Mouse (Mus musculus): Measurements from ENCODE around the gene Ccne1. TPM values are rescaled to one million over a fixed set of nuclear protein-coding genes. Genes with fewer than 3 reads are reported as not detected.

Ccne1 gene
- total RNA-seq, 1 experiment: 194 TPM

DNA sequence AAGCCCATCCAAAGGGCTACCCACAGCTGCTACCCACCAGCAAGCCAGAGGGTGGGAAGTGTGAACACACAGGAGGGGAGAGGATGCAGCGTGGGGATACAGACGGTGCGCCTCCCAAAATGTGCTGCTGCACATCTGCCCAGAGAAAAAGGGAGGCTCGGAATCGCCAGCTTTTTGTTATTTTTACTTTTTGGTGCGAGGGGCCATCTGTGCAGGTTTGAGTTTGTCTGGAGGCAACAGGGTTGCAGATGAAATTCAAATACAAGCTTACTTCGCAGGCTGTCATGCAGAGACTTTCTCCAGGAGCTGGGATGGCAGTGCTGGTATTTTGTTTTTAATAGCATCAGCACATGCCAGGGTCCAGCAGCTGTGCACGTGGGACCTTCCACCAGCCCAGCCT lies 19.5 kb downstream of the Ccne1 start:
- H3K27ac ChIP-seq (ENCODE audit: insufficient read depth, low read depth, low read length, poor library complexity, severe bottlenecking): no peak overlapping the region

DNA sequence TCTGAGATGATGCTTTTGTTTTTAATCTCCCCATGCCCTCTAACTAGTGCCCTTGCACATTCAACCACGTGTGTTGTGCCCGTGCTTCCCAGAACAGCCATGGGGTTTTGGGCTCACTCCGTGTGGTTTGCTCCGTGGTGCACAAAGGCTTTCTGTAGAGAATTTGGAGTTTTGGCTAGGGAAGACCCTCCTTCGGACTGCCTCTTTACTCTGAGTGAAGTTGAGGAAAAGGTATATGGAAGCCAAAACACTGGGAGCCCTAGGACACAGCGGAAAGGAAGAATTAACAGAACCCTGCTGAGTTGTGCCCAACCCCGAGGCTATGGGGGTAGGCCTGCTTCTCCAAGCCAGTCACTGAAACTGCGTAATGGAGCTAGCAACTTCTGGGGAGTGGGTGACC lies 20.9 kb downstream of the Ccne1 start:
- Histone ChIP-seq H3K4me3 (ENCODE audit: insufficient read depth in 1 of 2, low read depth in 1 of 2, low read length in 2 of 2, poor library complexity in 1 of 2, severe bottlenecking in 1 of 2) (peak overlapping the region in 1 of 2 experiments; percentile 72; a peak in 1 of 4 replicates), H3K9ac (ENCODE audit: insufficient read depth, low read depth, low read length, poor library complexity, severe bottlenecking) (no peak overlapping the region; the same call in 1 of the 2 replicates), H3K27ac (ENCODE audit: insufficient read depth, low read depth, low read length, poor library complexity, severe bottlenecking) (peak overlapping the region; percentile 19; the same call in 1 of the 2 replicates), H3K9me3 (ENCODE audit: control insufficient read depth, insufficient read depth, low read depth, low read length) (no peaks in the 10 kb centered on the region), H3K36me3 (ENCODE audit: control insufficient read depth, insufficient read depth, low read length, poor library complexity, severe bottlenecking) (no peaks in the 10 kb centered on the region), H3K4me1 (ENCODE audit: control insufficient read depth in 2 of 2, insufficient read depth in 2 of 2, low read length in 2 of 2, poor library complexity in 1 of 2) (peaks cover 0 to 16% of the 10 kb centered on the region in 2 experiments; a peak in 3 of 4 replicates)
- DNase-seq (ENCODE audit: low read depth, low spot score): no peak
- TF ChIP-seq CHD2 (IDR thresholded peaks at IDR 0.05; ENCODE audit: low read depth, low read length) (no peak), ZNF384 (IDR thresholded peaks at IDR 0.05; ENCODE audit: low read depth, low read length) (no peak), HCFC1 (IDR thresholded peaks at IDR 0.05; ENCODE audit: borderline replicate concordance, insufficient read depth, low read length) (no peak), MAFK (IDR thresholded peaks at IDR 0.05; ENCODE audit: insufficient read depth, low read depth, low read length) (no peak), ZC3H11A (IDR thresholded peaks at IDR 0.05; ENCODE audit: borderline replicate concordance, low read depth, low read length) (no peak)
- in situ Hi-C loops (cut with MboI; ENCODE audit: low sequenced_read_pairs in 2 of 2, unreplicated experiment in 2 of 2): no loop called here

More for the DNA sequence above, 19.5 kb downstream of the Ccne1 start:
- in situ Hi-C loops (cut with MboI; ENCODE audit: low sequenced_read_pairs in 2 of 2, unreplicated experiment in 2 of 2): no loop called here
- Histone ChIP-seq H3K9ac (ENCODE audit: insufficient read depth, low read depth, low read length, poor library complexity, severe bottlenecking) (no peak overlapping the region), H3K4me3 (ENCODE audit: insufficient read depth in 1 of 2, low read depth in 1 of 2, low read length in 2 of 2, poor library complexity in 1 of 2, severe bottlenecking in 1 of 2) (no peak overlapping the region), H3K9me3 (ENCODE audit: control insufficient read depth, insufficient read depth, low read depth, low read length) (no peaks in the 10 kb centered on the region), H3K4me1 (ENCODE audit: control insufficient read depth in 2 of 2, insufficient read depth in 2 of 2, low read length in 2 of 2, poor library complexity in 1 of 2) (peaks cover 0 to 16% of the 10 kb centered on the region in 2 experiments; a peak in 3 of 4 replicates), H3K36me3 (ENCODE audit: control insufficient read depth, insufficient read depth, low read length, poor library complexity, severe bottlenecking) (no peaks in the 10 kb centered on the region)
- DNase-seq (ENCODE audit: low read depth, low spot score): no peak
- TF ChIP-seq HCFC1 (IDR thresholded peaks at IDR 0.05; ENCODE audit: borderline replicate concordance, insufficient read depth, low read length): no peak

DNA sequence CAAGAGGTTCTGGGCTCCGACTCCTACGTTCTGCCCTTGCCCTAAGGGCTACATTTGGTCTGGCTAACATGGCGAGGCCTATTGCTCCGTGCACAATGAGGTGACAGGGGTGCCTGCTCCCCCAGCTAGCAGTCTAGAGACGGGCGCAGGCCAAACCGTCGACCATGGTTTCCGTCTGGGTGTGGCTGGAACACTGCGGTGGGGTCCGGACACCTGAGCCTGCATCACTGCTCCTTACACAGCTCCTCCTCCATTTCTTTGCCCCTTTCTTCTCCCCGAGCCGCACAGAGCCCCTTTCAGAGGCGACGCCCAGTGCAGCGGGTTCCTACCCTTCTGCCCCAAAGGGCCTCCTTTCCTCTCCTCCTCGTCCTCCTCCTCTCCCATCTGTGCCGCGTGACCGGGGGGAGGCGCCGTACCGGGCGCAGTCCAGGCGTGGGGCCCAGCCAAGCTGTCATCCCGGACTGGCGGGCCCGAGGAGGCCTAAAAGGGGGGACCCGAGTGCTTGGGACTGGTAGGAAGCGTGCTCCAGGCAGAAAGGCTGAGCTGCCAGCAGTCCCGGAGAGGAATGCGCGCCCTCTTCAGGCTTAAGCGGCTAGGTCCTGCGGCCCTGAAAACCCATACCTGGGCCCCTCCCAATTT lies 21.6 kb downstream of the Ccne1 start:
- Histone ChIP-seq H3K9ac (ENCODE audit: insufficient read depth, low read depth, low read length, poor library complexity, severe bottlenecking) (peak overlapping the region; percentile 75), H3K27ac (ENCODE audit: insufficient read depth, low read depth, low read length, poor library complexity, severe bottlenecking) (peak overlapping the region; percentile 42)

DNA sequence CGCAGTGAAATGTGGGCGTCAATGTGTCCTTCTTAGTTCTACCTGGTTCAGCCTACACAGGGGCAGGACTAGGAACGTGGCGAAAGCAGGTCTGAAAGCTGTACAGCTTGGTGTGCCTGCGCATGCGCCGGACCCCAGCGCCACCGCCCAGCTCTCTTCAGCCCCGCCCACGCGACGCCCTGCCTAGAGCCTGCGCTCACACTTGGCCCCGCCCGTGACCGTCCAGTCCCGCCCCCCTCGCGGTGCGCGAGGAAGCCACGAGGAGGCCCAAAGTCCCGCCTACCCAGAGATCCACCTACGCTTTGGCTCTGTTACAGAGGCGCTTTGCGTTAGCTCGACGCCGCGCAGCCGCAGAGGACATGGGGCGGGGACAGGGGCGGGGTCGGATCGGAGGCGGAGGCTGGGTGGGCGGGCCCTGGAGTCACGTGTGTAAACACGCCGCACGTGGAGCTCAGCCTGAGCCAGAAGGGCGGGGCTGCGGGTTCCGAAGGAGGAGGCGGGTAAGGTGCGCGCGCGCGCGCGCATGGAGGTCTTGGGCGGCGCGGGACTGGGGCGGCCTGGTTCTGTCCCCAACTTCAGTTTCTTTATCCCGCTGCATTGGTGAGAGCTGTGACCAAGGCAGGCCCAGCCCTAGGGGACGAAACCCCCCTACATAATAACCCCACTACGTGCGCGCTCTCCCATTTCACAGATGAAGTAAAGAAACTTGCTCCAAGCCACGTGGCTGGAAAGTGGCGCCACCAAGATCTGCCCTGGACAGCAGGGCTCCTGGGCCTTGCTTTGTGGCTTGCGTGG lies 22.4 kb downstream of the Ccne1 start:
- peaks cover 0 to 13% of the 10 kb centered on the region in 2 experiments; a peak in 3 of 4 replicates for H3K4me1 ChIP-seq (ENCODE audit: control insufficient read depth in 2 of 2, insufficient read depth in 2 of 2, low read length in 2 of 2, poor library complexity in 1 of 2)
- no peaks in the 10 kb centered on the region for H3K36me3 ChIP-seq (ENCODE audit: control insufficient read depth, insufficient read depth, low read length, poor library complexity, severe bottlenecking)
- peak; percentile 38; the same call in 1 of the 2 replicates for TF ChIP-seq HCFC1 (IDR thresholded peaks at IDR 0.05; ENCODE audit: borderline replicate concordance, insufficient read depth, low read length)
- no peak for TF ChIP-seq MAFK (IDR thresholded peaks at IDR 0.05; ENCODE audit: insufficient read depth, low read depth, low read length)
- peak overlapping the region; percentile 58 to 72 for H3K4me3 ChIP-seq (ENCODE audit: insufficient read depth in 1 of 2, low read depth in 1 of 2, low read length in 2 of 2, poor library complexity in 1 of 2, severe bottlenecking in 1 of 2)
- in situ Hi-C loops (cut with MboI; ENCODE audit: low sequenced_read_pairs in 2 of 2, unreplicated experiment in 2 of 2): no loop called here
- peak overlapping the region; percentile 75 for H3K9ac ChIP-seq (ENCODE audit: insufficient read depth, low read depth, low read length, poor library complexity, severe bottlenecking)
- H3K27ac ChIP-seq (ENCODE audit: insufficient read depth, low read depth, low read length, poor library complexity, severe bottlenecking): no peak overlapping the region; the same call in 1 of the 2 replicates
- H3K9me3 ChIP-seq (ENCODE audit: control insufficient read depth, insufficient read depth, low read depth, low read length): no peaks in the 10 kb centered on the region
- DNase-seq (ENCODE audit: low read depth, low spot score): peak; percentile 98

More for the DNA sequence above, 21.6 kb downstream of the Ccne1 start:
- Histone ChIP-seq H3K9me3 (ENCODE audit: control insufficient read depth, insufficient read depth, low read depth, low read length) (no peaks in the 10 kb centered on the region), H3K4me1 (ENCODE audit: control insufficient read depth in 2 of 2, insufficient read depth in 2 of 2, low read length in 2 of 2, poor library complexity in 1 of 2) (peaks cover 0 to 16% of the 10 kb centered on the region in 2 experiments; a peak in 3 of 4 replicates), H3K36me3 (ENCODE audit: control insufficient read depth, insufficient read depth, low read length, poor library complexity, severe bottlenecking) (no peaks in the 10 kb centered on the region), H3K4me3 (ENCODE audit: insufficient read depth in 1 of 2, low read depth in 1 of 2, low read length in 2 of 2, poor library complexity in 1 of 2, severe bottlenecking in 1 of 2) (peak overlapping the region; percentile 58 to 72)
- no peak for DNase-seq (ENCODE audit: low read depth, low spot score)
- no peak for TF ChIP-seq ZNF384 (IDR thresholded peaks at IDR 0.05; ENCODE audit: low read depth, low read length)
- no peak for TF ChIP-seq HCFC1 (IDR thresholded peaks at IDR 0.05; ENCODE audit: borderline replicate concordance, insufficient read depth, low read length)
- no peak for TF ChIP-seq ZC3H11A (IDR thresholded peaks at IDR 0.05; ENCODE audit: borderline replicate concordance, low read depth, low read length)
- TF ChIP-seq CHD2 (IDR thresholded peaks at IDR 0.05; ENCODE audit: low read depth, low read length): no peak
- no peak for TF ChIP-seq MAFK (IDR thresholded peaks at IDR 0.05; ENCODE audit: insufficient read depth, low read depth, low read length)
- in situ Hi-C loops (cut with MboI; ENCODE audit: low sequenced_read_pairs in 2 of 2, unreplicated experiment in 2 of 2): no loop called here

Measured in ES-E14 (cell line).